Comparison of ENCODE assay signal across 9 mouse cellular contexts in the genomic region with DNA sequence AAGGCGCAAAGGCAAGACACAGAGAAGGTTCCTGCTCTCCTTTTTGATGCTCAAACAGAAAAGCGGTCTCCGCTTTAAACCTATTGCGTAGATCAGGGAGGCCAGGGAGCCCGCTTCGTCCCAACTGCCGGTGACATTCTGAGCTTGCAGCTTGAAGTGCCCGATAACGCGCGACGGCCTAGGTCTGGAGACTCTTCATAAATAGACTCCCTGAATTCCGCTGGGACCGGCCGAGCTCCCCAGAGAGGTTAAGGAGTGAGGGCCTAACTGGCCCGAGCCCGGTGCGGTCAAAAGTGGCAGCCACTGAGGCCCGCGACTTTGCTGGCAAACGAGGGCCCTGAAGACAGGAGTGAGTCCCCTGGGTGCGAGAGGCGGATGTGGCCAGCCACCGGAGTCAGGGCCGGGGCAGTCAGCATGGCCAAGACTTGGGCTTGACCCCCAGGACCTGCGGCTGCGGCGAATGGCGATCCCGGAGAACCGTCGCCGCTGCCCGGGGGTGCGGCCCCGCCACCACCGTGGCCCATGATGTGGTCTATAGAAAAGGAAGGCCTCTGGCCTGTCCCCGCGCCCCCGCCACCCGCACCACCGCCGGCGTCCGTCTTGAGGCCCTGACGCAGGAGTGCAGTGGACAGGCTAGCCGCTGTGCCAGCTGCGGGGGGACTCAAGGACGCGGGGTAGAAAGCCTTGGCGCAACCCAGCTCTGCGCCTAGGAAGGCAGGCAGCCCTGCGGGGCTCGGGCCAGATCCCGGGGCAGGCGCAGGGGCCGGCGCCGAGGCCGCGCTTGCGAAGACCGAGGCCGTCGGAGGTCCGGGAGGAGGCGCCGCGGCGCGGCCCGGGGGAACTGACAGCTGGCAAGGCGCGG. TPM values are rescaled to one million over a fixed set of nuclear protein-coding genes. Genes with fewer than 3 reads are reported as not detected.
A peak's percentile ranks its signal among the peaks of the same experiment; 100 is the strongest.
DNase-seq lines count a peak whose midpoint lies in the region; ATAC-seq and TF ChIP-seq lines count a peak whose summit lies in the region.
"Had no signal": no experiment of that assay in that cellular context is flagged by ENCODE, and none has a peak within 500 bp of the region (broad histone marks: within the 10 kb centered on the region; RNA-seq: fewer than 3 reads in every experiment).

No protein-coding gene starts in this region.

- H3K36me3 ChIP-seq in forebrain, postnatal 0 days (ENCODE audit: insufficient read depth) = no peaks in the 10 kb centered on the region
- no peaks in the 10 kb centered on the region for H3K36me3 ChIP-seq in limb, embryonic 12.5 days
- H3K36me3 ChIP-seq in splenic B cell, adult 2 months (ENCODE audit: control insufficient read depth, insufficient read depth, low read length, poor library complexity, severe bottlenecking) = no peaks in the 10 kb centered on the region

- H3K27ac ChIP-seq in forebrain, postnatal 0 days (ENCODE audit: low read depth, low read length) = no peak overlapping the region
- H3K27ac ChIP-seq in limb, embryonic 12.5 days = no peak overlapping the region

- H3K9ac ChIP-seq in forebrain, postnatal 0 days = no peak overlapping the region
- H3K9ac ChIP-seq in limb, embryonic 12.5 days (replicated peaks) = peak overlapping the region; percentile 60

- no peak for TF ChIP-seq CTCF in forebrain, postnatal 0 days (IDR thresholded peaks at IDR 0.05; ENCODE audit: low read depth)

- 0 out of 2 replicates have a peak overlapping the region, but pooled peaks have one; percentile 43 for H3K4me2 ChIP-seq in forebrain, postnatal 0 days (ENCODE audit: low read depth)
- H3K4me2 ChIP-seq in limb, embryonic 12.5 days = peak overlapping the region; percentile 73

- WGBS in forebrain, postnatal 0 days = 3% methylated on average over 73 of the region's 74 CpGs
- WGBS in limb, embryonic 12.5 days = under 1% methylated on average over 74 of the region's 74 CpGs

- peaks cover 86% of the 10 kb centered on the region for H3K27me3 ChIP-seq in forebrain, postnatal 0 days (ENCODE audit: insufficient read depth, low read length)
- H3K27me3 ChIP-seq in limb, embryonic 12.5 days = peaks cover 99% of the 10 kb centered on the region
- peaks cover 10% of the 10 kb centered on the region; the same call in 1 of the 2 replicates for H3K27me3 ChIP-seq in splenic B cell, adult 2 months (ENCODE audit: control insufficient read depth, insufficient read depth, low read length, poor library complexity, severe bottlenecking)

- intact Hi-C loops in left cerebral cortex, postnatal 14 days (cut with DNase I) = no loop called here

- H3K9me3 ChIP-seq in forebrain, postnatal 0 days (ENCODE audit: low read length) = no peaks in the 10 kb centered on the region
- no peaks in the 10 kb centered on the region for H3K9me3 ChIP-seq in limb, embryonic 12.5 days

- H3K4me1 ChIP-seq in forebrain, postnatal 0 days (ENCODE audit: insufficient read depth) = no peaks in the 10 kb centered on the region
- H3K4me1 ChIP-seq in limb, embryonic 12.5 days (replicated peaks) = peaks cover 23% of the 10 kb centered on the region

- peak overlapping the region; percentile 29; the same call in 1 of the 2 replicates for H3K4me3 ChIP-seq in forebrain, postnatal 0 days (ENCODE audit: low read depth, low read length)
- H3K4me3 ChIP-seq in limb, embryonic 12.5 days (replicated peaks) = peak overlapping the region; percentile 51

- DNase-seq in kidney, adult 18-20 months = peak; percentile 18
- no peak for DNase-seq in kidney, adult 11 months
- peak; percentile 63 for DNase-seq in adrenal gland, adult 2 months
- DNase-seq in forebrain, postnatal 0 days = no peak
- peak; percentile 31 for DNase-seq in splenic B cell, adult 2 months (ENCODE audit: low read depth, low spot score)
- DNase-seq in left cerebral cortex, postnatal 14 days (ENCODE audit: low spot score in 2 of 2) = no peak
- no peak for DNase-seq in lung, postnatal 14 days

- ATAC-seq in forebrain, postnatal 0 days = no peak
- ATAC-seq in limb, embryonic 12.5 days (ENCODE audit: insufficient number of reproducible peaks, insufficient read depth, low FRiP score, low TSS enrichment, low read depth) = no peak

RNA-seq across cellular contexts. Expression of gene Foxd2, which starts 1.4 kb away (rescaled TPM):
- total RNA-seq in adrenal gland, adult 2 months (2021) = 1 to 10 TPM; 1.2 to 2.8 TPM
- 5.7 and 6.3 TPM in 2 replicates for polyA plus RNA-seq in adrenal gland, adult 2 months (2012; rRNA removed)
- 0.38 and 1.8 TPM in 2 replicates for total RNA-seq in forebrain, postnatal 0 days (2014; rRNA removed)
- 0.25 and 0.28 TPM in 2 replicates for polyA plus RNA-seq in forebrain, postnatal 0 days (2015; fragmentation: Nextera tagmentation; extraction: Ambion mirVana)
- 1.4 and 1.9 TPM in 2 replicates for polyA plus RNA-seq in limb, embryonic 12.5 days (2016; fragmentation: Nextera tagmentation; extraction: Ambion mirVana)
- under 1 TPM; 0.30 to 0.48 TPM for total RNA-seq in left cerebral cortex, postnatal 14 days (2021)

RNA-seq across cellular contexts. Expression of gene Foxe3, which starts 18.5 kb away (rescaled TPM):
- total RNA-seq in adrenal gland, adult 2 months (2021) = not detected
- polyA plus RNA-seq in adrenal gland, adult 2 months (2012; rRNA removed) = 0.20 and 1.2 TPM in 2 replicates
- total RNA-seq in forebrain, postnatal 0 days (2014; rRNA removed) = not detected in 2 replicates
- not detected in 2 replicates for polyA plus RNA-seq in forebrain, postnatal 0 days (2015; fragmentation: Nextera tagmentation; extraction: Ambion mirVana)
- polyA plus RNA-seq in limb, embryonic 12.5 days (2016; fragmentation: Nextera tagmentation; extraction: Ambion mirVana) = not detected in 2 replicates
- total RNA-seq in left cerebral cortex, postnatal 14 days (2021) = not detected
- total RNA-seq: hematopoietic stem cell, adult 5-6 weeks had no signal

Comparison
In these comparisons a context has a peak if more than half of its experiments do, and no peak if none do; other contexts are left out.
1. DNase-seq: peak in kidney, adult 18-20 months (single experiment), adrenal gland, adult 2 months (single experiment) and splenic B cell, adult 2 months (single experiment); none in kidney, adult 11 months (single experiment), forebrain, postnatal 0 days (single experiment), left cerebral cortex, postnatal 14 days (0 of 2) and lung, postnatal 14 days (single experiment).